Mouse (Mus musculus): ENCODE data around the gene Chd2.

DNA sequence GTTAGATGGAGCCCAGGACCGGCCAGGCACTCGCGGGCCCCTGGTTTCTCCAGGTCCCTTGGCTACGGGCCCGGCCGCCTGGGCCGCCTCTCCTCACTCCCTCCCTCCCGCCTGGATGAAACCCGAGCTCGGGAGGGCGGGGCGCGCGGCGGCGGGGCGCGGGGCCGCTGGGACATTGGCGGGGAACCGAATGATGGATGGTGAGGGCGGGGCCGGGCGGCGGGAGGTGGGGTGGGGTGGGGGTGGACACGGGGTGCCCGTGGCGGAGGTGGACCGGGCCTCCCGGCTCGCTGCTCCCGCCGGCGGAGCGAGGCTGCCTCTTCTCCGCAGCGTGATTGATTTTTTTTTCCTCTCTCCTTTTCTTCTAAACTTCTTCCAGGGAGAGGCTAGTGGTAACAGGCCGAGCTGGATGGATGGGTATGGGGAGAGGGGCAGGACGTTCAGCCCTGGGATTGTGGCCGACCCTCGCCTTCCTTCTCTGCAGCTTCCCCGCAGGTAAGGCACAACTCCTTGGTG, 150.6 kb downstream of the Chd2 start:
- no peak for TF ChIP-seq CTCF (IDR thresholded peaks at IDR 0.05; ENCODE audit: borderline replicate concordance, insufficient read depth, low read length)
- TF ChIP-seq POLR2A (IDR thresholded peaks at IDR 0.05; ENCODE audit: low read depth, low read length): peak; percentile 82

Measured in embryonic fibroblast, embryonic 13.5 days (primary cell).